Mouse (Mus musculus) fibroblast of lung, adult 2 months (primary cell): Measurements from ENCODE around the gene Spaca4.

Experiments
- DNase-seq: peaks from one replicate; pipeline ENCODE4 v3.0.0-alpha.2; 2011; ENCODE audit warnings: low read depth

Spaca4 gene

GRCm38 (mm10) chr7:45727625-45728024 lies 2.0 kb upstream of the Spaca4 start:
- no peak for DNase-seq

- DNase-seq, result no peak
Measured at GRCm38 (mm10) chr7:45726419-45726818, 806 bp upstream of the Spaca4 start.

GRCm38 (mm10) chr7:45725151-45725550 lies 462 bp downstream of the Spaca4 start:
- no peak for DNase-seq

GRCm38 (mm10) chr7:45723781-45724180 lies 1.8 kb downstream of the Spaca4 start:
- DNase-seq, result no peak

- DNase-seq, result no peak
Measured at GRCm38 (mm10) chr7:45723301-45723700, 2.3 kb downstream of the Spaca4 start.

- no peak for DNase-seq
Measured at GRCm38 (mm10) chr7:45722348-45722713, 3.3 kb downstream of the Spaca4 start.

GRCm38 (mm10) chr7:45721642-45722347 lies 3.8 kb downstream of the Spaca4 start:
- no peak for DNase-seq

- DNase-seq, result no peak
Measured at GRCm38 (mm10) chr7:45721234-45721571, 4.4 kb downstream of the Spaca4 start.

- no peak for DNase-seq
Measured at GRCm38 (mm10) chr7:45720413-45721233, 5.0 kb downstream of the Spaca4 start, which contains the start of gene Fam83e. Gene Fam83e, plus strand, starts transcription at chr7:45721212.

- no peak for DNase-seq
Measured at GRCm38 (mm10) chr7:45719738-45720412, 5.7 kb downstream of the Spaca4 start.

- DNase-seq, result no peak
Measured at GRCm38 (mm10) chr7:45719180-45719579, 6.4 kb downstream of the Spaca4 start.

GRCm38 (mm10) chr7:45718331-45718730 lies 7.3 kb downstream of the Spaca4 start:
- DNase-seq, result no peak

- peak; percentile 90 for DNase-seq
Measured at GRCm38 (mm10) chr7:45717918-45718297, 7.7 kb downstream of the Spaca4 start, which contains the start of gene Sphk2. Gene Sphk2, minus strand, starts transcription at chr7:45718002.

GRCm38 (mm10) chr7:45716952-45717917 lies 8.4 kb downstream of the Spaca4 start:
- no peak for DNase-seq

- DNase-seq, result no peak
Measured at GRCm38 (mm10) chr7:45716460-45716857, 9.2 kb downstream of the Spaca4 start.

- no peak for DNase-seq
Measured at GRCm38 (mm10) chr7:45715741-45716459, 9.7 kb downstream of the Spaca4 start.

- DNase-seq, result peak; percentile 92
Measured at GRCm38 (mm10) chr7:45715090-45715708, 10.4 kb downstream of the Spaca4 start, which contains the start of gene Rpl18. Gene Rpl18, plus strand, starts transcription at chr7:45715457.

GRCm38 (mm10) chr7:45714630-45715089 lies 11.0 kb downstream of the Spaca4 start:
- no peak for DNase-seq

- DNase-seq, result no peak
Measured at GRCm38 (mm10) chr7:45713881-45714520, 11.6 kb downstream of the Spaca4 start.

- no peak for DNase-seq
Measured at GRCm38 (mm10) chr7:45713396-45713795, 12.2 kb downstream of the Spaca4 start.
